Mouse (Mus musculus): ENCODE results near the gene Kcnj6. TPM values are rescaled to one million over a fixed set of nuclear protein-coding genes. Genes with fewer than 3 reads are reported as not detected.
A peak's percentile ranks its signal among the peaks of the same experiment; 100 is the strongest.

Kcnj6 gene
- polyA plus RNA-seq, 1 experiment from 2014 or later: 0.07 TPM

DNA sequence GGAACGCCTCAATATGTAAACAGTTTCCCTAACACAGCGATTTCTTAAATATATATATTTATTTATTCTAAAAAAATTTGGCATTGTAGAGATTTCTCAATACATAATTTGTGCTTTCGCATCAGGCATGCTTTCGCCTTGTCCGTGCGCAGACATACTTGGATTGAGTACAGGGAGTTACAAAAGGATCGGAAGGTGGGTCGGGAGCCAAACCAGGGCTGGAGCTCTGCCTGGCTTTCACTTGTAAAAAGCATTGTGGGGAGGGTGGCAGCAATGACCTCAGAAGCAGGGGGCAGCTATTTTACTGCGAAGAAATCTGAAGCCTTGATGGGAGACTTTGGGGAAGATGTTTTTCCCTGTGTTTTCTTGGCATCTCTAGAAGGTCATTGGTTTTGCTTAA is 252.5 kb downstream of the Kcnj6 start:
- no peaks in the 10 kb centered on the region for H3K79me2 ChIP-seq (ENCODE audit: inconsistent target)
- no peak overlapping the region for H3K4me3 ChIP-seq (ENCODE audit: inconsistent target)
- no peak overlapping the region for H3K27ac ChIP-seq
- WGBS (ENCODE audit: missing documents): 98% methylated on average over 9 of the region's 9 CpGs
- H3K36me3 ChIP-seq (ENCODE audit: inconsistent target): no peaks in the 10 kb centered on the region

DNA sequence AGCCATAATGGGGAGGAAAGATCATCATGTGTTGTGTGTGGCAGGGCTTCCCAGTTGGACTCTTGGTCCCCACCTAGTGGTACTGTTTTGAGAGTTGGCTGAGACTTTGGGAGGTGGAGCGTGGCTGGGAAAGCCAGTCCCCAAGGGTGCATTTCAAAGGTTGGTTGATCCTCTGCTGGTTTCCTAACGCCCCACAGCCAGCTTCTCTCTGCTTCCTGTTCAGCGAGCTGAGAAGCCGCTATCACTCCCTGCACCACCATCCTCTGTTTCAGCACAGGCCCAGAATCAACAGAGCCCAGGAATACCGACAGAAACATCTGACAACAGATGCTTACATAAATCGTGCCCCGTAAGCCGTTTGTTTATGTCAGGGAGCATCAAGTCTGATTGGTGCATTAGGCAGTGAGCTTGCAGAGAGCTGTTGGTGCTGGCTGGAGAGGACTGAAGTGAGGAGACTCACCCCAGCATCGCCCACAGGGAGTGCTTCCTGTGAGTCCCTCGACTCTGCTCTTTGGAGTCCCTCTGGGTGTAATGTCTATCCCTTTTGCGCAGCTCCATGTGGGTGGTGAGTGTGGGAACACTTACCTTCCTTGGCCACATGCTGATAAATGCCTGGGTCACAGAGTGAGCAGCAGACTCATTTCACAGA is 253.5 kb downstream of the Kcnj6 start:
- Histone ChIP-seq H3K79me2 (ENCODE audit: inconsistent target) (no peaks in the 10 kb centered on the region), H3K27ac (no peak overlapping the region), H3K4me3 (ENCODE audit: inconsistent target) (no peak overlapping the region), H3K36me3 (ENCODE audit: inconsistent target) (no peaks in the 10 kb centered on the region)
- 6% methylated on average over 11 of the region's 11 CpGs for WGBS (ENCODE audit: missing documents)

DNA sequence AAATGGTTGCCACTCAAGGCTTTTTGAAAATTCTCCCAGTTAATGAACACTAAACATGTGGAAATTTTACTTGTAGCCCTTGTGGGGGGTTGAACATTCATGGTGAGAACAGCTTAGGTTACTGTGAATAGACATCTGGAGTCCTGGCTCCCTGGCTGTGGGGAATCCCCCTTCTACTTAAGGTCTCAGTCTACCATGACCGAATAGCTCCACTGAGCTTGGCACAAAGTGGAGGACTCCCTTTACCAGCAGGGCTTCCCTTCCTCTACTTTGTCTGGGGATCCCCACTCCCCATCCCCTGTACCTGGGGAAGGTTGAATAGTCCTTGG is 260.2 kb downstream of the Kcnj6 start:
- no peaks in the 10 kb centered on the region for H3K36me3 ChIP-seq (ENCODE audit: inconsistent target)
- WGBS (ENCODE audit: missing documents): 91% methylated on average over 1 of the region's 1 CpGs
- H3K4me3 ChIP-seq (ENCODE audit: inconsistent target): no peak overlapping the region
- H3K27ac ChIP-seq: no peak overlapping the region
- no peaks in the 10 kb centered on the region for H3K79me2 ChIP-seq (ENCODE audit: inconsistent target)

GRCm38 (mm10) chr16:94736462-94737358 is 260.8 kb downstream of the Kcnj6 start:
- Histone ChIP-seq H3K4me3 (ENCODE audit: inconsistent target) (no peak overlapping the region), H3K36me3 (ENCODE audit: inconsistent target) (no peaks in the 10 kb centered on the region), H3K79me2 (ENCODE audit: inconsistent target) (no peaks in the 10 kb centered on the region), H3K27ac (no peak overlapping the region)
- 94% methylated on average over 8 of the region's 8 CpGs for WGBS (ENCODE audit: missing documents)

DNA sequence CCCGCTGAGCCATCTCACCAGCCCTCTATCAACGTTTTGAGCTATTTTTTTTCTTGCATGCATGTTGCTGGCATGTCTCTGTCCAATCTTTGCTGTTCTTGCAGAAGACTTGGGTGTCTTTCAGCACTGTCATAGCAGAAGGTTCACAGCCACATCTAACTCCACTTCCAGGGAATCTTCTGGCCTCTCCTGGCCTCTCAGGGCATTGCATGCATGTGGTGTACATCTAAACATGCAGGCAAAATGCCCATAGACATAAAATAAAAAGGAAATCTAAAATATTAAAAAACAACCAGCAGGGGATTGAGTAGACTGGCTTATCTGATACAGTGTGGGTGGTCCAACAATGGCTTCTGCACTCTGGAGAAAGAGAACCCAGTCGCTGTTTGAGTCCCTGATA is 262.0 kb downstream of the Kcnj6 start:
- Histone ChIP-seq H3K4me3 (ENCODE audit: inconsistent target) (no peak overlapping the region), H3K79me2 (ENCODE audit: inconsistent target) (no peaks in the 10 kb centered on the region), H3K36me3 (ENCODE audit: inconsistent target) (no peaks in the 10 kb centered on the region), H3K27ac (no peak overlapping the region)
- 68% methylated on average over 3 of the region's 3 CpGs for WGBS (ENCODE audit: missing documents)

- no peaks in the 10 kb centered on the region for H3K36me3 ChIP-seq (ENCODE audit: inconsistent target)
- H3K79me2 ChIP-seq (ENCODE audit: inconsistent target): no peaks in the 10 kb centered on the region
- no peak overlapping the region for H3K4me3 ChIP-seq (ENCODE audit: inconsistent target)
- 74% methylated on average over 12 of the region's 12 CpGs for WGBS (ENCODE audit: missing documents)
- H3K27ac ChIP-seq: no peak overlapping the region
These were observed 266.5 kb downstream of the Kcnj6 start for GRCm38 (mm10) chr16:94731027-94731426.

DNA sequence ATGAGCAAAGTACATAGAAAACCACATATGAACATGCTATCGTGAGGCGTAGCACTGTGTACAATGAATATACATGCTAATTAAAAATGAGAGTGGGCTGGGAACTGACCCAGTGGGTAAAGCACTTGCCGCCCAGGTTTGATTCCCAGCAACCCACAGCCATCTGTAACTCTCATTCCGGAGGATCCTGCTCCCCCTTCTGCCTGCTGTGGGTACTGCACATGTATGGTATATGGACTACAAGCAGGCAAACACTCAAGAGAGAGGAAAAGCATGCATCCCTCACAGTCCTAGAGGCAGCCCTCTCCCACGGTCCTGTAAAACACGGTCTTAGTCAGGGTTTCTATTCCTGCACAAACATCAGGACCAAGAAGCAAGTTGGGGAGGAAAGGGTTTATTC is 268.3 kb downstream of the Kcnj6 start:
- 92% methylated on average over 6 of the region's 6 CpGs for WGBS (ENCODE audit: missing documents)

DNA sequence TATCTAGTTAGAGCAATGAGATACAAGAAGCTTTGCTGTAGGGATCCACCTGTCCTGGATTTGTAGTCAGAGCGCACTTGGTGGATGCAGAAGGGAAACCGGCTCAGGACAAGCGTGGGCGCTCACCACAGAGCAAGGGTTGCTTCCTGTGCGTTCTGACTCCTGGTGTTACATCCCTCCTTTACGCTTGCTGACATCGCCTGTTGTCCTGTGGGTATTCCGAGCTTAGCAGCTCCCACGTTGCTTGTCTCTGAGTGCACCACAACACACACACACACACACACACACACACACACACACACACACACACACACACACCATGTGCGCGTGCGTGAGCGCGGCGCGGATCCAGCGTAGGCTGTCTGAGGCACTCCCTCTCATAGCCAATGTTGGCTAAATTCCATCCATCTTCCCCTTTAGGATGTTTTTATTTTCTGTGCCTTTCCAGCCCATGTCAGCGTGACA is 272.7 kb downstream of the Kcnj6 start:
- WGBS (ENCODE audit: missing documents): under 1% methylated on average over 12 of the region's 18 CpGs
- 0 out of 2 replicates have a peak overlapping the region, but pooled peaks have one; percentile 19 for H3K27ac ChIP-seq
- H3K4me3 ChIP-seq (ENCODE audit: inconsistent target): peak overlapping the region; percentile 42
- no peaks in the 10 kb centered on the region for H3K79me2 ChIP-seq (ENCODE audit: inconsistent target)
- no peaks in the 10 kb centered on the region for H3K36me3 ChIP-seq (ENCODE audit: inconsistent target)

More for the DNA sequence above, 268.3 kb downstream of the Kcnj6 start:
- Histone ChIP-seq H3K36me3 (ENCODE audit: inconsistent target) (no peaks in the 10 kb centered on the region), H3K27ac (no peak overlapping the region), H3K4me3 (ENCODE audit: inconsistent target) (no peak overlapping the region), H3K79me2 (ENCODE audit: inconsistent target) (no peaks in the 10 kb centered on the region)

GRCm38 (mm10) chr16:94724061-94724596 is 273.4 kb downstream of the Kcnj6 start:
- Histone ChIP-seq H3K27ac (peak overlapping the region; percentile 19), H3K79me2 (ENCODE audit: inconsistent target) (no peaks in the 10 kb centered on the region), H3K36me3 (ENCODE audit: inconsistent target) (no peaks in the 10 kb centered on the region), H3K4me3 (ENCODE audit: inconsistent target) (peak overlapping the region; percentile 42)
- WGBS (ENCODE audit: missing documents): 2% methylated on average over 23 of the region's 23 CpGs

DNA sequence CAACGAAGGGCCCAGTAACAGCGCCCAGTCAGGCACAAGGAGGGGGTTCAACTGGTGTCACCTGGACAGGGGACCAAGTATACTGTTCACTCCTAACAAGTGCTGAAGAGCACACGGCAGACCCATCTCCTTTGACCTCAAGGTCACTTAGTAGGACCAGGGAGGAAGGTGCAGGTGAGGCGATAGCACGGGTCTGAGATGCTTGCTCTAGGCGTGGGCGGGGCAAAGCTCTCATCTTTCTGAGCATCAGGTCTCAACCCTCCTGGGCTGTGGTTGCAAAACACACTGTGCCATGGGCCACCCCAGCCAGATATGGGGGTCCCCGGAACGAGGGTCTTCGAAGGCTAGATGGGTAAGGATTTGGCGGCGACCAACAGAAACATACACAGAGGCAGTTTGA is 274.6 kb downstream of the Kcnj6 start:
- Histone ChIP-seq H3K79me2 (ENCODE audit: inconsistent target) (no peaks in the 10 kb centered on the region), H3K4me3 (ENCODE audit: inconsistent target) (no peak overlapping the region), H3K36me3 (ENCODE audit: inconsistent target) (no peaks in the 10 kb centered on the region), H3K27ac (no peak overlapping the region)
- WGBS (ENCODE audit: missing documents): 84% methylated on average over 12 of the region's 12 CpGs

GRCm38 (mm10) chr16:94721549-94722006 is 275.9 kb downstream of the Kcnj6 start:
- Histone ChIP-seq H3K79me2 (ENCODE audit: inconsistent target) (no peaks in the 10 kb centered on the region), H3K36me3 (ENCODE audit: inconsistent target) (no peaks in the 10 kb centered on the region), H3K4me3 (ENCODE audit: inconsistent target) (no peak overlapping the region), H3K27ac (no peak overlapping the region)
- 90% methylated on average over 10 of the region's 10 CpGs for WGBS (ENCODE audit: missing documents)

DNA sequence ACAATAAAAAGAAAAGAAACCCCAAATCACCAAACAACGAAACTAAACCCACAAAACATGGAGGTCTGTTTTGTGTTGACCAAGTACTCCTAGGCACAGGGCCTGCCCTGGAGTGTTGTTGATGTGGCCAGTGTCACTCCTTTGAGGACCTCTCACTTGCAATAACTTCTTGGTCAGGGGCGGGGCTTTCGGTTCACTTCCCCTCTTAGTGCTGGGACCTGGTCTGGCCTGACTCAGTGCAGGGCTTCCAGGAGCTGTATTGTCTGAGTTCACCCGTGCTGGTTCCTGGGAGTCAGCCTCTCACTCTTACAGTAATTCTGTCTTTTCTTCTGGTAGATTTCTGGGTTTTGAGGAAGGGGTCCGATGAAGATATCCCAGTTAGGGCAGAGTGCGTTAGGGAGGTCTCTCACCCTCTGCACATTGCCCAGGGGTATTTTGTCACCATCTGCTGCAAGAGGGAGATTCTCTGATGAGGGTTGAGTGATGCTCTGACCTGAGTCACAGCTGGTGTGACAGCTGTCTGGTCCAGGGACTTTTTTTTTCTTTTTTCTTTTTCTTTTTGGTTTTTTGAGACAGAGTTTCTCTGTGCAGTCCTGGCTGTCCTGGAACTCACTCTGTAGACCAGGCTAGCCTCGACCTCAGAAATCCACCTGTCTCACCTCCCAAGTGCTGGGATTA is 276.9 kb downstream of the Kcnj6 start:
- H3K27ac ChIP-seq: no peak overlapping the region
- H3K36me3 ChIP-seq (ENCODE audit: inconsistent target): no peaks in the 10 kb centered on the region
- no peaks in the 10 kb centered on the region for H3K79me2 ChIP-seq (ENCODE audit: inconsistent target)
- 52% methylated on average over 7 of the region's 7 CpGs for WGBS (ENCODE audit: missing documents)
- no peak overlapping the region for H3K4me3 ChIP-seq (ENCODE audit: inconsistent target)

GRCm38 (mm10) chr16:94719488-94719887 is 278.0 kb downstream of the Kcnj6 start:
- no peaks in the 10 kb centered on the region for H3K79me2 ChIP-seq (ENCODE audit: inconsistent target)
- no peak overlapping the region for H3K4me3 ChIP-seq (ENCODE audit: inconsistent target)
- H3K27ac ChIP-seq: no peak overlapping the region
- no peaks in the 10 kb centered on the region for H3K36me3 ChIP-seq (ENCODE audit: inconsistent target)
- 94% methylated on average over 3 of the region's 4 CpGs for WGBS (ENCODE audit: missing documents)

- no peaks in the 10 kb centered on the region for H3K79me2 ChIP-seq (ENCODE audit: inconsistent target)
- H3K27ac ChIP-seq: no peak overlapping the region
- no peak overlapping the region for H3K4me3 ChIP-seq (ENCODE audit: inconsistent target)
- no peaks in the 10 kb centered on the region for H3K36me3 ChIP-seq (ENCODE audit: inconsistent target)
- 90% methylated on average over 4 of the region's 4 CpGs for WGBS (ENCODE audit: missing documents)
These were observed 278.6 kb downstream of the Kcnj6 start for GRCm38 (mm10) chr16:94718919-94719318.
